Mouse (Mus musculus) left cerebral cortex, adult 9 months (tissue): ENCODE measurements at regions not wholly inside any gene's neighbourhood (a gene's known extent, or its start where the extent isn't known, plus 50 kb on each side); places are given as distances from the start of the nearest gene placed in this dataset.
A peak's percentile ranks its signal among the peaks of the same experiment; 100 is the strongest.

ENCODE experiments used
- DNase-seq, 2 experiments: peaks; one replicate each; pipeline ENCODE4 v3.0.0; 2022; ENCODE audit warnings: low spot score in 2 of 2

GRCm38 (mm10) chr1:193951936-193952335, 581.8 kb upstream of the Camk1g start:
- no peak for DNase-seq

GRCm38 (mm10) chr1:193949817-193950216, 579.7 kb upstream of the Camk1g start:
- DNase-seq, result peak; percentile 6 to 8

GRCm38 (mm10) chr1:193946953-193947586, 577.0 kb upstream of the Camk1g start:
- no peak for DNase-seq

- no peak for DNase-seq
These were observed 565.9 kb upstream of the Camk1g start for GRCm38 (mm10) chr1:193935969-193936368.

GRCm38 (mm10) chr1:193934308-193934707, 564.2 kb upstream of the Camk1g start:
- DNase-seq, result no peak

GRCm38 (mm10) chr1:193931131-193931729, 561.1 kb upstream of the Camk1g start:
- peak; percentile 19 to 53 for DNase-seq

- DNase-seq, result no peak
These were observed 558.5 kb upstream of the Camk1g start for GRCm38 (mm10) chr1:193928607-193929006.

GRCm38 (mm10) chr1:193922756-193923155, 552.7 kb upstream of the Camk1g start:
- no peak for DNase-seq

GRCm38 (mm10) chr1:193919243-193919642, 549.1 kb upstream of the Camk1g start:
- DNase-seq, result no peak

- no peak for DNase-seq
These were observed 535.6 kb upstream of the Camk1g start for GRCm38 (mm10) chr1:193905711-193906110.

GRCm38 (mm10) chr1:193894072-193894471, 524.0 kb upstream of the Camk1g start:
- DNase-seq, result no peak

GRCm38 (mm10) chr1:193876540-193876939, 506.4 kb upstream of the Camk1g start:
- no peak for DNase-seq

- DNase-seq, result no peak
These were observed 506.0 kb upstream of the Camk1g start for GRCm38 (mm10) chr1:193876121-193876520.

GRCm38 (mm10) chr1:193875287-193875686, 505.2 kb upstream of the Camk1g start:
- DNase-seq, result no peak

GRCm38 (mm10) chr1:193870731-193871130, 500.6 kb upstream of the Camk1g start:
- DNase-seq, result no peak

GRCm38 (mm10) chr1:193868639-193869320, 498.7 kb upstream of the Camk1g start:
- DNase-seq, result no peak

GRCm38 (mm10) chr1:193860767-193861299, 490.7 kb upstream of the Camk1g start:
- DNase-seq, result no peak

- DNase-seq, result no peak
These were observed 490.3 kb upstream of the Camk1g start for GRCm38 (mm10) chr1:193860354-193860753.

GRCm38 (mm10) chr1:193859257-193860125, 489.4 kb upstream of the Camk1g start:
- DNase-seq, result no peak

GRCm38 (mm10) chr1:193847922-193848321, 477.8 kb upstream of the Camk1g start:
- peak; percentile 20 to 33 for DNase-seq

GRCm38 (mm10) chr1:193844868-193845267, 474.8 kb upstream of the Camk1g start:
- no peak for DNase-seq

- no peak for DNase-seq
These were observed 474.4 kb upstream of the Camk1g start for GRCm38 (mm10) chr1:193844461-193844860.
